Mouse (Mus musculus): ENCODE measurements around the gene Trmt2a. TPM values are rescaled to one million over a fixed set of nuclear protein-coding genes. Genes with fewer than 3 reads are reported as not detected.

The Trmt2a gene
- total and polyA plus RNA-seq, 3 experiments = 72.5 to 107 (median 91.4) TPM

DNA sequence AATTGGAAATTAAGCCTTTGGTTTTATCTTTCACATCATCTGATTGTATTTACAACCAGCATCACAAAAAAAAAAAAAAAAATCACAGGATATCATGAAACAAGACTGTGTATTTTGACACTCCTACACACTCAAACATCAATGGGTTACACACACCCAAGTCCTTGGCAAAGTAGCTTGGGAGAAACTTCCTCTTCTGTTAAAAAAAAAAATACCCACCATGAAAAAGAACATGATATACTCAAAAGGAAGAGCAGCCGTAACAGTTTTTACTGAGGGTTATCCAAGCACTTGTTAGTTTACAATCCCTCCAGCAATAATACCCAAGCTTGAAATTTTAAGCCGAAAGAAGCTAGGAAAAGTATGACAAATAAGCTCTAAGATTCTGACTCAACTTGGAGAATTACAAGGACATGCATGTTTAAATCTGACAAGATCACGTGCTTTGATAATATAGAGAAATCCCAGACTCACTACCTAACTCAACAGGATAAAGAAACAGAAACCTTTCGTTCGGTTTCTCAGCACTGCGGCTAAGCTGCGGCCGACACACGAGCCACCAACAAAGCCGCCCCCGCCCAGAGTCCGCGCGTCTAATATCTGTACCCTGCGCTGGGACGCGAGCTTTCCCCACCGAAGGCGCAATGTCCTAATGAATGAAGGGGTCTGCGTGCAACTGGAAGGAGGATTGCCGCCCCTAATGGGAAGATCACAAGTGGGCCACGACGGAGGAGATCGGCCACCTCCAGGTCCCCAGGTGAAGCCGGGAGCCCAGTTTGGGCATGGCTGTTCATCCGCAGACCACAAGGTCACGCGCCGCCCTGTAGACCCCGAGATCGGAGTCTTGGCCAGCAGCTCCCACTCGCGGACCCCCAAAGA is 719 bp upstream of the Trmt2a start:
- peaks cover 71% of the 10 kb centered on the region for H3K4me1 ChIP-seq (ENCODE audit: insufficient read depth, low read depth, low read length)
- no peak for ATAC-seq (ENCODE audit: extremely low read depth, insufficient number of reproducible peaks, low FRiP score, poor library complexity, severe bottlenecking)
- peaks cover 81% of the 10 kb centered on the region for H3K36me3 ChIP-seq (replicated peaks)

GRCm38 (mm10) chr16:18249364-18249967 is 987 bp downstream of the Trmt2a start:
- no peak for TF ChIP-seq POLR2AphosphoS5 (IDR thresholded peaks at IDR 0.05; ENCODE audit: insufficient replicate concordance, low read depth, low read length)
- TF ChIP-seq CTCF (IDR thresholded peaks at IDR 0.05; ENCODE audit: low read depth, low read length) = no peak
- no peak for TF ChIP-seq GATA2 (IDR thresholded peaks at IDR 0.05; ENCODE audit: borderline replicate concordance, low read depth, low read length)
- TF ChIP-seq GATA1 (IDR thresholded peaks at IDR 0.05; ENCODE audit: borderline replicate concordance, low read length) = no peak
- no peak for TF ChIP-seq TAL1 (conservative IDR thresholded peaks at IDR 0.05; ENCODE audit: low read depth, low read length)
- peak; percentile 81 for DNase-seq (ENCODE audit: low spot score)
- H3K9me3 ChIP-seq (replicated peaks) = no peaks in the 10 kb centered on the region

More for the DNA sequence above, 719 bp upstream of the Trmt2a start:
- H3K27me3 ChIP-seq (ENCODE audit: insufficient read depth, low read length) = no peaks in the 10 kb centered on the region
- H3K4me3 ChIP-seq (ENCODE audit: low read depth, low read length) = peak overlapping the region; percentile 95
- no peaks in the 10 kb centered on the region for H3K9me3 ChIP-seq (replicated peaks)
- TF ChIP-seq POLR2AphosphoS5 (IDR thresholded peaks at IDR 0.05; ENCODE audit: insufficient replicate concordance, low read depth, low read length) (no peak), GATA2 (IDR thresholded peaks at IDR 0.05; ENCODE audit: borderline replicate concordance, low read depth, low read length) (no peak), TAL1 (conservative IDR thresholded peaks at IDR 0.05; ENCODE audit: low read depth, low read length) (no peak), GATA1 (IDR thresholded peaks at IDR 0.05; ENCODE audit: borderline replicate concordance, low read length) (no peak), CTCF (IDR thresholded peaks at IDR 0.05; ENCODE audit: low read depth, low read length) (no peak)
- peak; percentile 46 for DNase-seq (ENCODE audit: low spot score)

GRCm38 (mm10) chr16:18250231-18250630 is 1.8 kb downstream of the Trmt2a start:
- Histone ChIP-seq H3K4me3 (ENCODE audit: low read depth, low read length) (peak overlapping the region; percentile 95), H3K9me3 (replicated peaks) (no peaks in the 10 kb centered on the region), H3K36me3 (replicated peaks) (peaks cover 78% of the 10 kb centered on the region), H3K27me3 (ENCODE audit: insufficient read depth, low read length) (no peaks in the 10 kb centered on the region), H3K4me1 (ENCODE audit: insufficient read depth, low read depth, low read length) (peaks cover 68% of the 10 kb centered on the region)
- ATAC-seq (ENCODE audit: extremely low read depth, insufficient number of reproducible peaks, low FRiP score, poor library complexity, severe bottlenecking) (no peak), DNase-seq (ENCODE audit: low spot score) (no peak)
- TF ChIP-seq GATA2 (IDR thresholded peaks at IDR 0.05; ENCODE audit: borderline replicate concordance, low read depth, low read length) (no peak), POLR2AphosphoS5 (IDR thresholded peaks at IDR 0.05; ENCODE audit: insufficient replicate concordance, low read depth, low read length) (no peak; the same call in 1 of the 2 replicates), TAL1 (conservative IDR thresholded peaks at IDR 0.05; ENCODE audit: low read depth, low read length) (no peak), GATA1 (IDR thresholded peaks at IDR 0.05; ENCODE audit: borderline replicate concordance, low read length) (no peak), CTCF (IDR thresholded peaks at IDR 0.05; ENCODE audit: low read depth, low read length) (no peak)

More at GRCm38 (mm10) chr16:18249364-18249967, 987 bp downstream of the Trmt2a start:
- Histone ChIP-seq H3K4me1 (ENCODE audit: insufficient read depth, low read depth, low read length) (peaks cover 76% of the 10 kb centered on the region), H3K4me3 (ENCODE audit: low read depth, low read length) (peak overlapping the region; percentile 95), H3K27me3 (ENCODE audit: insufficient read depth, low read length) (no peaks in the 10 kb centered on the region), H3K36me3 (replicated peaks) (peaks cover 81% of the 10 kb centered on the region)
- peak; percentile 42; the same call in 1 of the 2 replicates for ATAC-seq (ENCODE audit: extremely low read depth, insufficient number of reproducible peaks, low FRiP score, poor library complexity, severe bottlenecking)

- Histone ChIP-seq H3K27me3 (ENCODE audit: insufficient read depth, low read length) (no peaks in the 10 kb centered on the region), H3K36me3 (replicated peaks) (peaks cover 78% of the 10 kb centered on the region), H3K4me1 (ENCODE audit: insufficient read depth, low read depth, low read length) (peaks cover 63% of the 10 kb centered on the region), H3K9me3 (replicated peaks) (no peaks in the 10 kb centered on the region), H3K4me3 (ENCODE audit: low read depth, low read length) (peak overlapping the region; percentile 95)
- ATAC-seq (ENCODE audit: extremely low read depth, insufficient number of reproducible peaks, low FRiP score, poor library complexity, severe bottlenecking) = no peak
- no peak for TF ChIP-seq GATA2 (IDR thresholded peaks at IDR 0.05; ENCODE audit: borderline replicate concordance, low read depth, low read length)
- TF ChIP-seq POLR2AphosphoS5 (IDR thresholded peaks at IDR 0.05; ENCODE audit: insufficient replicate concordance, low read depth, low read length) = 0 out of 2 replicates have a peak, but pooled peaks have one; percentile 33
- no peak for DNase-seq (ENCODE audit: low spot score)
Observed at GRCm38 (mm10) chr16:18250828-18251790, 2.6 kb downstream of the Trmt2a start.

- Histone ChIP-seq H3K4me3 (ENCODE audit: low read depth, low read length) (no peak overlapping the region), H3K27me3 (ENCODE audit: insufficient read depth, low read length) (no peaks in the 10 kb centered on the region), H3K9me3 (replicated peaks) (no peaks in the 10 kb centered on the region), H3K36me3 (replicated peaks) (peaks cover 81% of the 10 kb centered on the region), H3K4me1 (ENCODE audit: insufficient read depth, low read depth, low read length) (peaks cover 54% of the 10 kb centered on the region)
- TF ChIP-seq CTCF (IDR thresholded peaks at IDR 0.05; ENCODE audit: low read depth, low read length) (no peak), POLR2AphosphoS5 (IDR thresholded peaks at IDR 0.05; ENCODE audit: insufficient replicate concordance, low read depth, low read length) (0 out of 2 replicates have a peak, but pooled peaks have one; percentile 7)
- ATAC-seq (ENCODE audit: extremely low read depth, insufficient number of reproducible peaks, low FRiP score, poor library complexity, severe bottlenecking) = no peak
- DNase-seq (ENCODE audit: low spot score) = no peak
Observed at GRCm38 (mm10) chr16:18252736-18253135, 4.3 kb downstream of the Trmt2a start.

All from G1E (cell line).